Mouse (Mus musculus) ES-Bruce4 (cell line): Measurements from ENCODE around the gene Ppib.

Experiments
- EP300 ChIP-seq: IDR thresholded peaks from 2 replicates; pipeline ENCODE4 v1.6.1; 2011; ENCODE audit warnings: low read depth, low read length; ENCODE audit not compliant: insufficient read depth
- POLR2A ChIP-seq: IDR thresholded peaks from one replicate; pipeline ENCODE4 v1.8.1; 2011; ENCODE audit warnings: low read length; ENCODE audit not compliant: insufficient read depth

DNA sequence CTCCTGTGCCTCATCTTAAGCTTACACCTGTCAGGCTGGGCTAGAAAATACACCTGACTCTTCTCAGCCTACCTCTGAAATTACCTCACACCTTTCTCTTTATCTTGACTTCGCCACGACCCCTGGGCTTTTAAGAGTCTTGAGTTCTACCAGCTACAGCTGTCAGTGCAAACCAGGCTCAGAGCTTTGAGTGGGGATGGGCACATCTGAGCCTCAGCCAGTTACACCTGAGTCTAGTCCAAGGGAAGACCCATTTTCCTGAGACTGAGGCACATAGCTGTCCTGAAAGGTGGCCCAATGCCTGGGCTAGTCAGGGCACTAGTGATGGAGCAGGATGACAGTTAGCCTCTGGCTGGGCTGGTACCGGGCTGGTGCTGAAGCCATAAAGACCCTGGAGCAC lies 6.8 kb downstream of the Ppib start:
- TF ChIP-seq POLR2A (no peak), EP300 (no peak)
